Mouse (Mus musculus) MEL (cell line): ENCODE data around the gene Hsd11b2. TPM values are rescaled to one million over a fixed set of nuclear protein-coding genes. Genes with fewer than 3 reads are reported as not detected.

Source experiments
- DNase-seq: peaks from one replicate; pipeline ENCODE4 v3.0.0; 2011; ENCODE audit warnings: low read depth, low spot score
- H3K27ac ChIP-seq: 2 replicates; pipeline ENCODE4 v1.5.1; 2012; ENCODE audit warnings: low read depth, mild to moderate bottlenecking, control low read depth, low read length, moderate library complexity; ENCODE audit not compliant: control insufficient read depth
- H3K27me3 ChIP-seq, 2 experiments: fragments of 150-350 bp in 1 of 2; sonication (generic) in 1 of 2; 2 replicates each; pipeline ENCODE4 v1.6.1; 2012; ENCODE audit warnings: low read length in 2 of 2, mild to moderate bottlenecking in 2 of 2, improper control_type of control experiment in 1 of 2, moderate library complexity in 1 of 2; ENCODE audit not compliant: insufficient read depth in 2 of 2, control insufficient read depth in 1 of 2
- H3K36me3 ChIP-seq, 2 experiments: 2 replicates each; pipeline ENCODE4 v1.6.1; 2012 to 2014; ENCODE audit warnings: low read length in 2 of 2, improper control_type of control experiment in 1 of 2, inconsistent platforms in 1 of 2, mild to moderate bottlenecking in 1 of 2; ENCODE audit not compliant: insufficient read depth in 2 of 2, control insufficient read depth in 1 of 2
- H3K4me1 ChIP-seq, 2 experiments: fragments of 150-350 bp in 1 of 2; sonication (generic) in 1 of 2; 2 replicates each; pipeline ENCODE4 v1.6.1; 2012; ENCODE audit warnings: low read length in 2 of 2, improper control_type of control experiment in 1 of 2, mild to moderate bottlenecking in 1 of 2; ENCODE audit not compliant: insufficient read depth in 2 of 2, control insufficient read depth in 1 of 2
- H3K4me3 ChIP-seq, 2 experiments: fragments of 150-350 bp in 1 of 2; sonication (generic) in 1 of 2; 2 replicates each; pipeline ENCODE4 v1.5.1; 2012; ENCODE audit warnings: low read depth in 2 of 2, low read length in 2 of 2, mild to moderate bottlenecking in 2 of 2, moderate library complexity in 2 of 2, control low read depth in 1 of 2, improper control_type of control experiment in 1 of 2; ENCODE audit not compliant: control insufficient read depth in 1 of 2, insufficient read depth in 1 of 2
- H3K79me2 ChIP-seq: 2 replicates; pipeline ENCODE4 v1.6.1; 2012; ENCODE audit warnings: mild to moderate bottlenecking, low read length, moderate library complexity; ENCODE audit not compliant: control insufficient read depth, poor library complexity, insufficient read depth
- H3K9ac ChIP-seq: 2 replicates; pipeline ENCODE4 v1.6.1; 2012; ENCODE audit warnings: low read depth, mild to moderate bottlenecking, control low read depth, low read length, moderate library complexity; ENCODE audit not compliant: control insufficient read depth, poor library complexity, severe bottlenecking
- H3K9me3 ChIP-seq: fragments of 150-350 bp; sonication (generic); replicated peaks from 2 replicates; pipeline ENCODE4 v1.6.1; 2012; ENCODE audit warnings: mild to moderate bottlenecking, low read length, improper control_type of control experiment, moderate library complexity; ENCODE audit not compliant: insufficient read depth
- CTCF ChIP-seq, 3 experiments: IDR thresholded peaks in 2 of 3; conservative IDR thresholded peaks in 1 of 3; 2 replicates each; pipeline ENCODE4 v1.5.1; 2011 to 2012; ENCODE audit warnings: low read length in 3 of 3, low read depth in 2 of 3, mild to moderate bottlenecking in 2 of 3, improper control_type of control experiment in 1 of 3, inconsistent platforms in 1 of 3, mixed read lengths in 1 of 3, moderate library complexity in 1 of 3; ENCODE audit not compliant: control insufficient read depth in 1 of 3, insufficient read depth in 1 of 3, poor library complexity in 1 of 3, severe bottlenecking in 1 of 3
- E2F4 ChIP-seq: IDR thresholded peaks from 2 replicates; pipeline ENCODE4 v1.6.1; 2011; ENCODE audit warnings: low read depth, low read length, improper control_type of control experiment, borderline replicate concordance
- ETS1 ChIP-seq: IDR thresholded peaks from 2 replicates; pipeline ENCODE4 v1.6.1; 2012; ENCODE audit warnings: low read depth, mild to moderate bottlenecking, inconsistent platforms, low read length, improper control_type of control experiment, moderate library complexity
- HCFC1 ChIP-seq: IDR thresholded peaks from 2 replicates; pipeline ENCODE4 v1.6.1; 2012; ENCODE audit warnings: low read depth, mild to moderate bottlenecking, inconsistent platforms, low read length, improper control_type of control experiment, moderate library complexity
- JUND ChIP-seq: IDR thresholded peaks from 2 replicates; pipeline ENCODE4 v1.6.1; 2011; ENCODE audit warnings: low read depth, mild to moderate bottlenecking, improper control_type of control experiment, low read length
- MAX ChIP-seq: IDR thresholded peaks from 2 replicates; pipeline ENCODE4 v1.6.1; 2011; ENCODE audit warnings: low read length, improper control_type of control experiment
- MAZ ChIP-seq: IDR thresholded peaks from 2 replicates; pipeline ENCODE4 v1.6.1; 2012; ENCODE audit warnings: low read depth, mild to moderate bottlenecking, inconsistent platforms, low read length, improper control_type of control experiment
- MEF2A ChIP-seq: IDR thresholded peaks from 2 replicates; pipeline ENCODE4 v1.6.1; 2014; ENCODE audit warnings: low read depth, mild to moderate bottlenecking, inconsistent platforms, low read length, improper control_type of control experiment; ENCODE audit not compliant: poor library complexity, insufficient replicate concordance, severe bottlenecking; ENCODE audit errors: extremely low read depth
- MXI1 ChIP-seq: IDR thresholded peaks from 2 replicates; pipeline ENCODE4 v1.6.1; 2011; ENCODE audit warnings: mild to moderate bottlenecking, low read depth, low read length, improper control_type of control experiment
- MYB ChIP-seq: IDR thresholded peaks from 2 replicates; pipeline ENCODE4 v1.6.1; 2011; ENCODE audit warnings: mild to moderate bottlenecking, low read depth, low read length, improper control_type of control experiment
- MYC ChIP-seq: IDR thresholded peaks from 2 replicates; pipeline ENCODE4 v1.6.1; 2011; ENCODE audit warnings: low read depth, mild to moderate bottlenecking, low read length, improper control_type of control experiment, moderate library complexity
- NELFE ChIP-seq: IDR thresholded peaks from 2 replicates; pipeline ENCODE4 v1.6.1; 2011; ENCODE audit warnings: low read depth, low read length, improper control_type of control experiment
- NRF1 ChIP-seq: IDR thresholded peaks from 2 replicates; pipeline ENCODE4 v1.6.1; 2014; ENCODE audit warnings: low read depth, mild to moderate bottlenecking, inconsistent platforms, low read length, improper control_type of control experiment, moderate library complexity; ENCODE audit not compliant: poor library complexity, insufficient read depth, severe bottlenecking
- POLR2AphosphoS2 ChIP-seq: IDR thresholded peaks from 2 replicates; pipeline ENCODE4 v1.6.1; 2011; ENCODE audit warnings: low read length, improper control_type of control experiment
- RAD21 ChIP-seq: IDR thresholded peaks from 2 replicates; pipeline ENCODE4 v1.6.1; 2011; ENCODE audit warnings: mild to moderate bottlenecking, low read depth, low read length, improper control_type of control experiment
- RCOR1 ChIP-seq: IDR thresholded peaks from 2 replicates; pipeline ENCODE4 v1.6.1; 2012; ENCODE audit warnings: low read depth, mild to moderate bottlenecking, inconsistent platforms, low read length, improper control_type of control experiment
- SIN3A ChIP-seq: IDR thresholded peaks from 2 replicates; pipeline ENCODE4 v1.6.1; 2012; ENCODE audit warnings: low read length, improper control_type of control experiment, inconsistent platforms
- SMC3 ChIP-seq: IDR thresholded peaks from 2 replicates; pipeline ENCODE4 v1.6.1; 2011; ENCODE audit warnings: low read depth, low read length, improper control_type of control experiment
- TBP ChIP-seq: IDR thresholded peaks from 2 replicates; pipeline ENCODE4 v1.8.0; 2011; ENCODE audit warnings: low read depth, low read length, improper control_type of control experiment
- TCF12 ChIP-seq: IDR thresholded peaks from 2 replicates; pipeline ENCODE4 v1.6.1; 2014; ENCODE audit warnings: low read depth, mild to moderate bottlenecking, inconsistent platforms, low read length, improper control_type of control experiment, moderate library complexity
- UBTF ChIP-seq: IDR thresholded peaks from 2 replicates; pipeline ENCODE4 v1.6.1; 2012; ENCODE audit warnings: low read depth, mild to moderate bottlenecking, inconsistent platforms, low read length, improper control_type of control experiment, moderate library complexity, borderline replicate concordance; ENCODE audit not compliant: insufficient read depth
- USF1 ChIP-seq: IDR thresholded peaks from 2 replicates; pipeline ENCODE4 v1.6.1; 2014; ENCODE audit warnings: low read depth, mild to moderate bottlenecking, inconsistent platforms, low read length, improper control_type of control experiment, moderate library complexity
- ZC3H11A ChIP-seq: IDR thresholded peaks from 2 replicates; pipeline ENCODE4 v1.6.1; 2012; ENCODE audit warnings: low read depth, mild to moderate bottlenecking, inconsistent platforms, low read length, improper control_type of control experiment
- ZMIZ1 ChIP-seq: IDR thresholded peaks from 2 replicates; pipeline ENCODE4 v1.6.1; 2012; ENCODE audit warnings: low read depth, mild to moderate bottlenecking, inconsistent platforms, low read length, improper control_type of control experiment, moderate library complexity
- polyA plus RNA-seq, 2 experiments: library from polyadenylated mRNA; stranded (reverse) in 1 of 2; unstranded in 1 of 2; fragments of >175 nt in 1 of 2; fragments of >200 nt in 1 of 2; gene quantifications; 2 replicates each; pipeline versions ENCODE4 v1.2.1 to v1.2.4; 2012; ENCODE audit warnings: low replicate concordance in 2 of 2, low read depth in 1 of 2; ENCODE audit not compliant: insufficient read length in 2 of 2, insufficient read depth in 1 of 2, missing spikeins in 1 of 2
- total RNA-seq: library from RNA; depleted of rRNA; stranded (reverse); fragments of 300-350 nt; gene quantifications from 2 replicates; pipeline ENCODE4 v1.2.3, GENCODE M21; 2012

The Hsd11b2 gene
- total and polyA plus RNA-seq, 3 experiments = 0.27 to 2.1 TPM; not detected in 1

GRCm38 (mm10) chr8:105552824-105553223 is 34.3 kb downstream of the Hsd11b2 start:
- Histone ChIP-seq H3K4me1 (no peaks in the 10 kb centered on the region), H3K9ac (no peak overlapping the region), H3K36me3 (no peaks in the 10 kb centered on the region; a peak in 1 of 4 replicates), H3K79me2 (0 out of 2 replicates have a peak, but pooled peaks cover 2% of the 10 kb centered on the region), H3K9me3 (no peaks in the 10 kb centered on the region)
- no peak for TF ChIP-seq MYC
- TF ChIP-seq CTCF (IDR thresholded peaks at IDR 0.05 in 2 of 3, conservative IDR thresholded peaks at IDR 0.05 in 1 of 3; ENCODE audit: control insufficient read depth in 1 of 3, insufficient read depth in 1 of 3, low read depth in 2 of 3, low read length in 3 of 3, poor library complexity in 1 of 3, severe bottlenecking in 1 of 3) = no peak
- TF ChIP-seq NRF1 = no peak
- no peak for TF ChIP-seq POLR2AphosphoS2
- TF ChIP-seq MXI1 = no peak
- TF ChIP-seq ZMIZ1 = no peak
- TF ChIP-seq JUND = no peak
- TF ChIP-seq MAX = no peak
- TF ChIP-seq ETS1 = no peak
- TF ChIP-seq HCFC1 = no peak
- TF ChIP-seq E2F4 = no peak
- TF ChIP-seq TBP = no peak
- TF ChIP-seq NELFE = no peak
- no peak for TF ChIP-seq MEF2A
- no peak for TF ChIP-seq UBTF
- TF ChIP-seq MAZ = no peak
- no peak for TF ChIP-seq SIN3A
- TF ChIP-seq TCF12 = no peak
- no peak for TF ChIP-seq RCOR1
- TF ChIP-seq, all 39 proteins: peak for 0
- H3K27me3 ChIP-seq = no peaks in the 10 kb centered on the region
- H3K4me3 ChIP-seq = no peak overlapping the region
- no peak overlapping the region for H3K27ac ChIP-seq
- no peak for DNase-seq

- Histone ChIP-seq H3K36me3 (no peaks in the 10 kb centered on the region; a peak in 2 of 4 replicates), H3K9me3 (no peaks in the 10 kb centered on the region)
- TF ChIP-seq MAZ (peak; percentile 67; the same call in 1 of the 2 replicates), SIN3A (peak; percentile 62), USF1 (no peak), E2F4 (no peak), SMC3 (peak; percentile 95), TBP (no peak), ZC3H11A (peak; percentile 93), RAD21 (peak; percentile 98), MYB (no peak), CTCF (IDR thresholded peaks at IDR 0.05 in 2 of 3, conservative IDR thresholded peaks at IDR 0.05 in 1 of 3; ENCODE audit: control insufficient read depth in 1 of 3, insufficient read depth in 1 of 3, low read depth in 2 of 3, low read length in 3 of 3, poor library complexity in 1 of 3, severe bottlenecking in 1 of 3) (peak; percentile 78 to 99 (median 97))
- TF ChIP-seq, all 39 proteins: peak for 6
- Histone ChIP-seq H3K9ac (no peak overlapping the region), H3K4me1 (no peaks in the 10 kb centered on the region), H3K27me3 (no peaks in the 10 kb centered on the region), H3K4me3 (no peak overlapping the region), H3K27ac (no peak overlapping the region), H3K79me2 (0 out of 2 replicates have a peak, but pooled peaks cover 2% of the 10 kb centered on the region)
- peak; percentile 84 for DNase-seq
Measured at GRCm38 (mm10) chr8:105554087-105554486, 35.5 kb downstream of the Hsd11b2 start.
